Mouse (Mus musculus) R1 (cell line): ENCODE measurements at regions not wholly inside any gene's neighbourhood (a gene's known extent, or its start where the extent isn't known, plus 50 kb on each side); places are given as distances from the start of the nearest gene placed in this dataset.

ENCODE experiments used
- DNase-seq: peaks from one replicate; pipeline ENCODE4 v3.0.0-alpha.2; 2018; ENCODE audit warnings: low read depth, low spot score

DNA sequence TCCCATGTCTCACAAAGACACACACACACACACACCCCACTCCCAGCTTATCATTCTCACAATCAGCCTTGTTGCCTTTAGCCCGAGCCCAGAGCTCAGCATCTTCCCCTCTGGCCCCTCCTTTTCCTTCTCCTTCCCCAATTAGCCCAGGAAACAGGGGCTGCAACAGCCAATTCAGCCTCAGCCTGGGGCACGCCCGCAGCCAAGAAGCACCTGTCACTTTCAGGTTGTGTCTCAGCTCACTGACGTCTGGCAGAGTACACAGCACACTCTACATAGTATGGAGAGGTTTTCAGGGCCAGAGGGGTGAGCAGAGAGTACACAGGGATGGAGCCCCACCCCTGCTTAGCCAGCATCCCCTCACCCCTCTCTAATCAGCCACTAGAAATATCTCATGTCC is 106.4 kb downstream of the Plxna1 start:
- DNase-seq: no peak

DNA sequence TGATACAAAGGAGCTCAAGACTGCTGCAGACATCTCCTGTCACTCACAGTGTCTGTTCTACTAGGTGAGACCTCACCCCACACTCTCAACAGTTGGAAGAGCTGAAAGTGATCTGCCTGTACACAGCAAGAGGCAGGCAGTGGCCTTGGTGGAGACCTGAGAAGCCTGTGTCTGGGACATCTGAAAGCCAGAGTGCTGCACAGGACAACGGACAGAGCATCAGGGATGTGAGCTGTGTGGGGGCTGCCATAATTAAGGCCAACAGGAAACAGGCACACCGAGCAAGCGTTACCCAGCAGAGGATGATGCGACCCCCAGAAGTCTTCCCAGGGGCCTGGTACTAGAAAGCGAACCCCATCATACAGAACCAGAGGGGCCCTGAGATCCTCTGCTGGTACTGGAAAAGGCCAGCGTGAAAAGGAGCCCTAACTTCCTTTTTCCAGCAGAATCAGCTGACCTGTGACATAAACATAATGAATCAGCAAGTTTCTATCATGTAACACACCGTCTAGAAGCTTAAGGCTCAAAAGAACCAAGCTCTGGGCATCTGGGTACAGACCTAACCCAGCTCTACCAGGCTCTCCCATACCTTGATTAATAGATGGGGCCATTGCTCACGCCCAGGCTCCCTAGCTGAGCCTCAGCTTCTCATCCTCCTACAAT is 105.7 kb downstream of the Plxna1 start:
- no peak for DNase-seq

DNA sequence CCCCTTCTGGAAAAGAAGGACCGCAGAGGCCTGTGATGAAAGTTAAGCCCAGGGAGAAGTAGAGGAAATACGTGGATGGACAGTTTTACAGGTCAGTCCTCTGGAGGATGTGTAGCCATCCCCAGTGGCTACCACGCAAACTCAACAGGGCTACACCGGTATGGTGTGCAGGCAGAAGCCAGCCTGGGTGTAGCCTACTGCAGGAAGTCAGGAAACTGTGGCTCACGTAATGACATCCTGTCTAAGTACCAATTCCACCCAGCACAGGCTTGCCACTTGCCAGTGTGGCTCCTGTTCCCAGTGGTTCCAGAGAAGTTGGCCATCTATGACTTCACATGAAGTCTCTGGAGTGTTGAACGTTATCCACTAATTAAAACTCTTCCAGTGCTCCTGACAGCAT is 105.0 kb downstream of the Plxna1 start:
- no peak for DNase-seq

DNA sequence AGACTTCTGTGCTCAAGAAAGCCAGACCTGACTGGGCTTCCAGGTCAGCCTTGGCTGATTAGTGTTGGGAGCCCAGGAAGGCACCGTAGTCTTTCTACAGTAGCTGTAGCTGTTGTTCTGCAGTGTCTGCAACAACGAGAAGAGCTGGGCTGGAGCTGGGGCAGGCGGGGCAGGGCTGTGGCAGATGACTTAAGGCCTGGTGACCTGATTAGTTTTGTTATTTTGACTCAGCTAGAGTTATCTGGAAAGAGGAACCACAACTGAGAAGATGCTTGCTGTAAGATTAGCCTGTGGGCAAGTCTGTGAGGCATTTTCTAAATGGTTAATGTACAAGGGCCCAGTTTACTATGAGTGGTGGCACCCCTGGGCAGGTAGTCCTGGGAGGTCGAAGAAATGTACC is 104.3 kb downstream of the Plxna1 start:
- DNase-seq: no peak

DNA sequence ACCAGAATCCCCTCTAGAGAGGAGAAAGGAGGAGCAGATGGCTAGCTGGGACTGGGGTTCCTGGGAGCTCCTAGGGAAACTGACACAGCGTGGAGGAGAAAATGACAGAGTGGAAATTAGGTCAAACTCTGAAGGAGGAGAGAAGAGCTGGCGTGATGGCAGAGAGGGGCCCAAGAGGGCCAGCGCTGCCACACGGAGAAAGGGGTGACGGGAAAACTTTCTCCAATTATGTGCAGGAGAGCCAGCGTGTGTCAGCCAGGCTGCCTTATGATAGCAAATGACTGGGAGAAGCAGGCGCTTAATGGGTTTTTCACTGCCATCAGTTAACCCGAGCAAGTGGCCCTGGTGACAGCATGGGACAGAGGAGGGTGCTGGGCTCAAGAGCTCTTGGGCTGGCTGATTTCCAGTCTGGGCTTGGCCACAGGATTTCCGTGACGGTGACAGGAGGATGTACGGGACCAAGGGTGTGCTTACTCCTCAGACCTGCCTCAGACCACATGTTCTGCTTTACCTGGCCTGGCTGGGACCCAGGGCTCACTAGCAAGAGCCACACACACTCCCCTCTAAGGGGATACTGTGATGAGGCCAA is 102.9 kb downstream of the Plxna1 start:
- no peak for DNase-seq

DNA sequence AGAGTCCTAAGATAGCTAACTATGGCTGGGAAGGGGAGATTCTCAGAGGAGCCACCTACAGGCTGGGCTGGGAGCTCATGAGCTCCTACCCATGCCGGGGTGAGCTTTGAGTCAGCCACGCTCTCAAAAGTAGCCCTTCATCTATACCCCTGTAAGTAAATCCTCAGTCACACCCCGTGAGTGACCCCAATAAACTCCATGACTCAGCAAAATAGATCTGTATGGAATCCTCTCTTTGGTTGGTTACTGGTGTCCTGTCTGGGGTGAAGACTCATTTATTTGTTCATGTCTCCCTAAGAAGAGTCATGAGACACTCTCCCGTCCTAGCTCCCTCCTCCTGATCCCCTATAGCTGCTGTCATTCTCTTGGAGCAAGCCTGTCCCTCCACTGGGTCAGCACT is 99.5 kb downstream of the Plxna1 start:
- no peak for DNase-seq

DNA sequence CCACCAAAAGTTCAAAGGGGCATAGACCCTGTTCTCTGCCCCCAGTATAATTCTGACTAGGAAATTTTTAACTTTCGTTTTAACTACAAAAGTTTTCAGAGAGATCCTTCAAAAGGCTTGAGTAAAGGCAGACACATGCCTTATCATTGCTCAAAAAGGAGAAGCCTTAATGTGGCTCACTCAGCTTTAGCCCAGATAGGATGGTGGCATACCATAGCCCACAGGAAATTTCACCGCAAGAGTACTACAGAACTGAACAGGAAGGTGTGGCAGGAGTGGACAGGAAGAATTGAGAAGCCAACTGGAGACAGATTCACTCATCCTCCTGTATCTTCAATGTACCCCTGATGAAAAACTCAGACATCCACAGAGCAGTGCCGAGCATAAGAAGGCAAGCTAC is 97.1 kb downstream of the Plxna1 start:
- DNase-seq: no peak
